Mouse (Mus musculus): ENCODE results near the gene Nup50. TPM values are rescaled to one million over a fixed set of nuclear protein-coding genes. Genes with fewer than 3 reads are reported as not detected.

Nup50 gene
- polyA plus RNA-seq, 1 experiment from 2014 or later = 15.2 TPM

- DNase-seq (no peak), ATAC-seq (no peak)
- Histone ChIP-seq H3K27ac (ENCODE audit: low read depth) (peak overlapping the region; percentile 100; the same call in 1 of the 2 replicates), H3K36me3 (replicated peaks; ENCODE audit: insufficient read depth, low read length) (peaks cover 31% of the 10 kb centered on the region), H3K4me3 (ENCODE audit: low read depth, low read length) (peak overlapping the region; percentile 100), H3K9ac (replicated peaks) (peak overlapping the region; percentile 100), H3K4me1 (ENCODE audit: insufficient read depth) (peaks cover 13% of the 10 kb centered on the region), H3K27me3 (ENCODE audit: insufficient read depth, low read length) (no peaks in the 10 kb centered on the region), H3K9me3 (ENCODE audit: low read length) (no peaks in the 10 kb centered on the region), H3K4me2 (ENCODE audit: low read depth, low read length) (peak overlapping the region; percentile 76)
- TF ChIP-seq EP300 (IDR thresholded peaks at IDR 0.05; ENCODE audit: low read depth) = no peak
- TF ChIP-seq CTCF (IDR thresholded peaks at IDR 0.05; ENCODE audit: low read depth) = peak; percentile 84
- WGBS (ENCODE audit: insufficient replicate concordance) = 11% methylated on average over 9 of the region's 9 CpGs
Measured at GRCm38 (mm10) chr15:84924781-84925315, 1.6 kb downstream of the Nup50 start.

- H3K4me3 ChIP-seq (ENCODE audit: low read depth, low read length) = peak overlapping the region; percentile 100
- H3K9me3 ChIP-seq (ENCODE audit: low read length) = no peaks in the 10 kb centered on the region
- no peak overlapping the region for H3K9ac ChIP-seq (replicated peaks)
- WGBS (ENCODE audit: insufficient replicate concordance) = 62% methylated on average over 1 of the region's 1 CpGs
- peak; percentile 62 for TF ChIP-seq CTCF (IDR thresholded peaks at IDR 0.05; ENCODE audit: low read depth)
- TF ChIP-seq EP300 (IDR thresholded peaks at IDR 0.05; ENCODE audit: low read depth) = no peak
- no peak for ATAC-seq
- peaks cover 13% of the 10 kb centered on the region for H3K4me1 ChIP-seq (ENCODE audit: insufficient read depth)
- H3K27me3 ChIP-seq (ENCODE audit: insufficient read depth, low read length) = no peaks in the 10 kb centered on the region
- H3K27ac ChIP-seq (ENCODE audit: low read depth) = no peak overlapping the region
- no peak for DNase-seq
- peak overlapping the region; percentile 76 for H3K4me2 ChIP-seq (ENCODE audit: low read depth, low read length)
- H3K36me3 ChIP-seq (replicated peaks; ENCODE audit: insufficient read depth, low read length) = peaks cover 37% of the 10 kb centered on the region
Measured at GRCm38 (mm10) chr15:84925495-84926018, 2.3 kb downstream of the Nup50 start.

DNA sequence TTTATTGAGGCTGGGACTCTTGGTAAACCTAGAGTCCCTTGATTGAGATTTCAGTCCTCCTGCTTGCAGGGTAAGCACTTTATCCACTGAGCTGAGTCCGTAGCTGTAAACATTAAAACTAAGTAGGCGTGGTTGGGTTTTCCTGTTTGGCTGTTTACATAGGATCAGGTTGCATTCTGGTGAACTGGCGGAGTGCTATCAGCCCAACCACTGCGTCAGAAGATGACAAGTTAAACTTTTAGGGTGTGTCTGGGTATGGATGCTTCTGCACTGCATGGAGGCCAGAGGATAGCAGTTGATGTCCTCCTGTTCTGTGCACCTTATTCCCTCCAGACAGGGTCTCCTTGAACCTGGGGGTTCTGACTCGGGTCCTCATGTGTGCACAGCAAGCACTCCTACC is 9.1 kb downstream of the Nup50 start:
- no peaks in the 10 kb centered on the region for H3K27me3 ChIP-seq (ENCODE audit: insufficient read depth, low read length)
- no peak for DNase-seq
- no peak overlapping the region for H3K9ac ChIP-seq (replicated peaks)

DNA sequence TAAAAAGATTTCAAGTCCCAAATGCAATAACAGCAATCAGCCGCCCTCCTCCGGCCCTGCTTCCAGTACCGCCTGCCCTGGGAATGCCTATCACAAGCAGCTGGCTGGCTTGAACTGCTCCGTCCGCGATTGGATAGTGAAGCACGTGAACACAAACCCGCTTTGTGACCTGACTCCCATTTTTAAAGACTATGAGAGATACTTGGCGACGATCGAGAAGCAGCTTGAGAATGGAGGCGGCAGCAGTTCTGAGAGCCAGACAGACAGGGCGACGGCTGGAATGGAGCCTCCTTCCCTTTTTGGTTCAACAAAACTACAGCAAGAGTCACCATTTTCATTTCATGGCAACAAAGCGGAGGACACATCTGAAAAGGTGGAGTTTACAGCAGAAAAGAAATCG is 11.7 kb downstream of the Nup50 start:
- H3K4me1 ChIP-seq (ENCODE audit: insufficient read depth) = no peaks in the 10 kb centered on the region
- H3K9me3 ChIP-seq (ENCODE audit: low read length) = no peaks in the 10 kb centered on the region
- H3K9ac ChIP-seq (replicated peaks) = no peak overlapping the region
- 94% methylated on average over 16 of the region's 16 CpGs for WGBS (ENCODE audit: insufficient replicate concordance)
- H3K27ac ChIP-seq (ENCODE audit: low read depth) = no peak overlapping the region
- TF ChIP-seq EP300 (IDR thresholded peaks at IDR 0.05; ENCODE audit: low read depth) (no peak), CTCF (IDR thresholded peaks at IDR 0.05; ENCODE audit: low read depth) (no peak)
- H3K27me3 ChIP-seq (ENCODE audit: insufficient read depth, low read length) = no peaks in the 10 kb centered on the region
- no peak overlapping the region for H3K4me2 ChIP-seq (ENCODE audit: low read depth, low read length)
- peaks cover 98% of the 10 kb centered on the region for H3K36me3 ChIP-seq (replicated peaks; ENCODE audit: insufficient read depth, low read length)
- no peak overlapping the region for H3K4me3 ChIP-seq (ENCODE audit: low read depth, low read length)
- no peak for DNase-seq
- no peak for ATAC-seq

More for the DNA sequence above, 9.1 kb downstream of the Nup50 start:
- Histone ChIP-seq H3K36me3 (replicated peaks; ENCODE audit: insufficient read depth, low read length) (peaks cover 98% of the 10 kb centered on the region), H3K27ac (ENCODE audit: low read depth) (no peak overlapping the region), H3K4me1 (ENCODE audit: insufficient read depth) (no peaks in the 10 kb centered on the region; the same call in 1 of the 2 replicates), H3K9me3 (ENCODE audit: low read length) (no peaks in the 10 kb centered on the region), H3K4me3 (ENCODE audit: low read depth, low read length) (no peak overlapping the region), H3K4me2 (ENCODE audit: low read depth, low read length) (no peak overlapping the region)
- 62% methylated on average over 5 of the region's 5 CpGs for WGBS (ENCODE audit: insufficient replicate concordance)
- TF ChIP-seq EP300 (IDR thresholded peaks at IDR 0.05; ENCODE audit: low read depth) (no peak), CTCF (IDR thresholded peaks at IDR 0.05; ENCODE audit: low read depth) (no peak)
- peak; percentile 38 for ATAC-seq

DNA sequence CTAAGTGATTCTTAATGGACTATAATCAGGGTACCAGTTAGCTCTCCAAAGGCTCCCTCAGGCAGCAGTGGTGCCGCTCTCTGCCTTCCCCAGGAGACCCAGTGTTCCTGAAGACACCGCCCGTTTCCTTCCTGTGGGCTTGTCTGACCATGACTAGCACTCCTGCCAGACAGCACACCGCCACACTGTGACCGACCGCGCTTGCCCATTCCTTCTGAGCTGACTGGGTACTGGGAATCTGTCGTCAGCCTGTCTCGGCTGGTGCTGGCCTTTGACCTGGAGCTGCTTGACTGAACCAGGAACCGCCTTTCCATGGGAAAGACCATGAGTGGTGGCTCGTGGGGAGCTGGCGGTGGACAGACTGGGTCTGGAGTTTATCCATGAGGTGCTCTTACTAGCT is 16.9 kb downstream of the Nup50 start:
- no peaks in the 10 kb centered on the region for H3K27me3 ChIP-seq (ENCODE audit: insufficient read depth, low read length)
- no peak overlapping the region for H3K9ac ChIP-seq (replicated peaks)
- no peaks in the 10 kb centered on the region for H3K9me3 ChIP-seq (ENCODE audit: low read length)
- DNase-seq = no peak
- TF ChIP-seq CTCF (IDR thresholded peaks at IDR 0.05; ENCODE audit: low read depth) = no peak
- no peak for TF ChIP-seq EP300 (IDR thresholded peaks at IDR 0.05; ENCODE audit: low read depth)
- no peak overlapping the region for H3K27ac ChIP-seq (ENCODE audit: low read depth)
- H3K36me3 ChIP-seq (replicated peaks; ENCODE audit: insufficient read depth, low read length) = peaks cover 74% of the 10 kb centered on the region
- H3K4me3 ChIP-seq (ENCODE audit: low read depth, low read length) = no peak overlapping the region
- H3K4me1 ChIP-seq (ENCODE audit: insufficient read depth) = no peaks in the 10 kb centered on the region
- no peak for ATAC-seq
- 68% methylated on average over 12 of the region's 12 CpGs for WGBS (ENCODE audit: insufficient replicate concordance)
- no peak overlapping the region for H3K4me2 ChIP-seq (ENCODE audit: low read depth, low read length)

DNA sequence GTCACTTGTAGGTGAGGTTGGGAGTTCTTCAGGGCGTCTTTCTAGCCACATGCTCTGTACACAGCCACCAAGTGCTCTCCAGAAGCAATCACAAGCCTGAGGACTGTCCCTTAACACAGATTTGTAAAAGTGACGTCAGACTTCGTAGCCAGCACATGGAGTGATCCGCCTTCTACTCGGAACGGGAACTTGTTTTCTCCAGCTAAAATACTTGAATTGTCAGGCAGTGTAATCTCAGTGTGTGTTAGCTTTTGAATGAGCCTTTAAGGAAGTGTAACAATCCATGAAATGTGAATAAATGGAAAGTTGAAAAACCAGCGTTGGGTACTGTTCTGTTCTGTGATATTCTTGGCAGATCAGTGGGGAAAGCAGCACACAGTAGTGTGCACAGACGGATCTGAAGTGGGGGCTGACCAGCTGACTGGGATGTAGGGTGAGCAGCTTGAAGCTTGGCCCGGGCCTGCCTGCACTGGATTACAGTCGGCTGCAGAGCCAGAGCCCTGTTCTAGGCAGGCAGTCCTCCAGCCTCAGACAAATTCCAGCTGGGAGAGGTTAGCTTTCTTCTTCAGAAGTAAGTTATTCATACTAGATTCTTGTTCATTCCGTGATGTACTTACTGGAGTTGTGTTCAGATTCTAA is 19.6 kb downstream of the Nup50 start:
- no peak for ATAC-seq
- no peak overlapping the region for H3K27ac ChIP-seq (ENCODE audit: low read depth)
- no peaks in the 10 kb centered on the region for H3K9me3 ChIP-seq (ENCODE audit: low read length)
- H3K27me3 ChIP-seq (ENCODE audit: insufficient read depth, low read length) = no peaks in the 10 kb centered on the region
- TF ChIP-seq EP300 (IDR thresholded peaks at IDR 0.05; ENCODE audit: low read depth) (no peak), CTCF (IDR thresholded peaks at IDR 0.05; ENCODE audit: low read depth) (no peak)
- WGBS (ENCODE audit: insufficient replicate concordance) = 83% methylated on average over 11 of the region's 11 CpGs
- no peak overlapping the region for H3K9ac ChIP-seq (replicated peaks)
- H3K4me2 ChIP-seq (ENCODE audit: low read depth, low read length) = no peak overlapping the region
- no peaks in the 10 kb centered on the region for H3K4me1 ChIP-seq (ENCODE audit: insufficient read depth)
- no peak for DNase-seq
- peaks cover 48% of the 10 kb centered on the region for H3K36me3 ChIP-seq (replicated peaks; ENCODE audit: insufficient read depth, low read length)
- no peak overlapping the region for H3K4me3 ChIP-seq (ENCODE audit: low read depth, low read length)
